Mouse (Mus musculus) thymus, adult 18-20 months (tissue): ENCODE data around the gene Ankrd31.
"Not testable (repeated sequence)": the region's sequence is repeated elsewhere in the genome, so short reads cannot be mapped to it uniquely, and the experiment has no call there.

Experiments
- DNase-seq, 2 experiments: peaks; one replicate each; pipeline ENCODE4 v3.0.0; 2022; ENCODE audit warnings: mixed read lengths in 2 of 2

Ankrd31 gene

GRCm38 (mm10) chr13:96859161-96859560 is 111.1 kb downstream of the Ankrd31 start:
- DNase-seq: no peak

GRCm38 (mm10) chr13:96870742-96871141 is 122.7 kb downstream of the Ankrd31 start:
- DNase-seq: no peak

- DNase-seq: no peak
Measured at GRCm38 (mm10) chr13:96874071-96874470, 126.0 kb downstream of the Ankrd31 start.

- no peak for DNase-seq
Measured at GRCm38 (mm10) chr13:96878220-96879057, 130.4 kb downstream of the Ankrd31 start.

GRCm38 (mm10) chr13:96884534-96884933 is 136.5 kb downstream of the Ankrd31 start:
- no peak for DNase-seq

- no peak for DNase-seq
Measured at GRCm38 (mm10) chr13:96889985-96890384, 141.9 kb downstream of the Ankrd31 start.

- no peak for DNase-seq
Measured at GRCm38 (mm10) chr13:96895144-96895543, 147.1 kb downstream of the Ankrd31 start.

GRCm38 (mm10) chr13:96906717-96907116 is 158.6 kb downstream of the Ankrd31 start:
- DNase-seq: no peak

GRCm38 (mm10) chr13:96911202-96911601 is 163.1 kb downstream of the Ankrd31 start:
- no peak for DNase-seq

GRCm38 (mm10) chr13:96923134-96923533 is 175.1 kb downstream of the Ankrd31 start:
- not testable (repeated sequence) for DNase-seq

- DNase-seq: peak; percentile 6 to 11
Measured at GRCm38 (mm10) chr13:96923999-96924961, 176.2 kb downstream of the Ankrd31 start, which contains the start of gene Gcnt4. Gcnt4 (plus strand) TSS chr13:96924689.

GRCm38 (mm10) chr13:96924985-96925745 is 177.1 kb downstream of the Ankrd31 start:
- DNase-seq: peak in 1 of 2 experiments; percentile 9

- DNase-seq: no peak
Measured at GRCm38 (mm10) chr13:96925991-96926725, 178.1 kb downstream of the Ankrd31 start.

GRCm38 (mm10) chr13:96927781-96928180 is 179.7 kb downstream of the Ankrd31 start:
- no peak for DNase-seq

GRCm38 (mm10) chr13:96928432-96929039 is 180.5 kb downstream of the Ankrd31 start:
- no peak for DNase-seq

GRCm38 (mm10) chr13:96932745-96933144 is 184.7 kb downstream of the Ankrd31 start:
- DNase-seq: no peak

- DNase-seq: no peak
Measured at GRCm38 (mm10) chr13:96933367-96933766, 185.3 kb downstream of the Ankrd31 start.

- no peak for DNase-seq
Measured at GRCm38 (mm10) chr13:96936173-96936777, 188.2 kb downstream of the Ankrd31 start.

GRCm38 (mm10) chr13:96937059-96937558 is 189.0 kb downstream of the Ankrd31 start:
- DNase-seq: no peak

GRCm38 (mm10) chr13:96939680-96940079 is 191.6 kb downstream of the Ankrd31 start:
- no peak for DNase-seq

- DNase-seq: not testable (repeated sequence)
Measured at GRCm38 (mm10) chr13:96941481-96941880, 193.4 kb downstream of the Ankrd31 start.
